Mouse (Mus musculus): ENCODE results near the gene Xpr1.

DNA sequence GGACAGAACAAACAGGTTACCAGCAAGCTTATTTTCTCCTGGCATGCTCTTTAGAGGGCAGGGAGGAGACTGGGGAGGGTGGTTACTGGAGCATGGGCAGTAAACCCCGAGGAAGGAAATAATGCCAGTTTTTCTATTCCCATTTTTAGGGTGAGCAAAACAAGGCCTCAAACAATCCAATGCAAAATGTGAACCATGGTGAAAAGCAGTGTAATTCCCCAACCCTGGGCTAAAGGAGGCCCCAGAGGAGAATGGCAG, 174.8 kb downstream of the Xpr1 start:
- TF ChIP-seq CTCF (IDR thresholded peaks at IDR 0.05; ENCODE audit: low read depth, low read length) (no peak), POLR2A (IDR thresholded peaks at IDR 0.05; ENCODE audit: borderline replicate concordance, low read depth, low read length) (no peak)

Data from bone marrow macrophage, adult 2 months (primary cell).